Mouse (Mus musculus): ENCODE results near the gene Gtf2ird2. TPM values are rescaled to one million over a fixed set of nuclear protein-coding genes. Genes with fewer than 3 reads are reported as not detected.

Gene Gtf2ird2
- total and polyA plus RNA-seq, 3 experiments: 3.6 to 4.6 TPM; not detected in 1

DNA sequence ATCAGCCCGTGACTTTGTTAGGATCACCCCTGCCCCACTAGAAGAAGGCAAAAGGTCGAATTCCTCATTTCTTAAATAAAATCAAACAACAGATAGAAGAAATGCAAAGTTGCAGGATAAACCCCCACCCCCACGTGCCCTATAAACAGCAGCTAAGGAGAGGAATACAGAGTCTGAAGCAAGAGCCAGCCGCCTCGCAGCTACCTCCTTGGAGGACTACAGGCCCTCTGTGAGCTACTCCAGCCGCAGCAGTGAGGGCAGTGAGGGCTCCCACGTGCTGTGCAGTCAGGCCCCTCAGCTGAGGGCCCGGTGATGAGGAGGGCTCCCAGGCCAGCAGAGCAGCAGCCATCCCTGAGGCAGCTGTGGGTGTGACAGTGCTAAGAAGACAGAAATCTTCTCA lies 89.9 kb downstream of the Gtf2ird2 start:
- Histone ChIP-seq H3K79me2 (ENCODE audit: control insufficient read depth, insufficient read depth, low read length, poor library complexity) (no peaks in the 10 kb centered on the region), H3K36me3 (ENCODE audit: control insufficient read depth in 1 of 2, insufficient read depth in 2 of 2, low read length in 2 of 2) (peaks cover 6 to 15% of the 10 kb centered on the region in 2 experiments), H3K27ac (ENCODE audit: control insufficient read depth, low read depth, low read length) (no peak overlapping the region), H3K9ac (ENCODE audit: control insufficient read depth, low read depth, low read length, poor library complexity, severe bottlenecking) (no peak overlapping the region), H3K4me3 (ENCODE audit: control insufficient read depth in 1 of 2, insufficient read depth in 1 of 2, low read depth in 2 of 2, low read length in 2 of 2) (no peak overlapping the region), H3K27me3 (ENCODE audit: control insufficient read depth in 1 of 2, insufficient read depth in 2 of 2, low read length in 2 of 2) (no peaks in the 10 kb centered on the region), H3K9me3 (replicated peaks; ENCODE audit: insufficient read depth, low read length) (no peaks in the 10 kb centered on the region), H3K4me1 (ENCODE audit: control insufficient read depth in 1 of 2, insufficient read depth in 2 of 2, low read length in 2 of 2) (0 out of 4 replicates have a peak, but pooled peaks cover 0 to 3% of the 10 kb centered on the region in 2 experiments)
- TF ChIP-seq MAX (IDR thresholded peaks at IDR 0.05; ENCODE audit: low read length) (no peak), ZMIZ1 (IDR thresholded peaks at IDR 0.05; ENCODE audit: low read depth, low read length) (no peak), USF1 (IDR thresholded peaks at IDR 0.05; ENCODE audit: low read depth, low read length) (no peak), GATA1 (IDR thresholded peaks at IDR 0.05; ENCODE audit: low read depth, low read length) (no peak), ZKSCAN1 (IDR thresholded peaks at IDR 0.05; ENCODE audit: low read depth, low read length) (no peak), MXI1 (IDR thresholded peaks at IDR 0.05; ENCODE audit: low read depth, low read length) (no peak), POLR2A (IDR thresholded peaks at IDR 0.05; ENCODE audit: control insufficient read depth in 1 of 2, insufficient read depth in 1 of 2, low read depth in 1 of 2, low read length in 2 of 2, poor library complexity in 1 of 2) (no peak), RAD21 (IDR thresholded peaks at IDR 0.05; ENCODE audit: low read depth, low read length) (no peak), RCOR1 (IDR thresholded peaks at IDR 0.05; ENCODE audit: low read depth, low read length) (no peak), CHD1 (IDR thresholded peaks at IDR 0.05; ENCODE audit: low read depth, low read length) (no peak), EP300 (IDR thresholded peaks at IDR 0.05; ENCODE audit: low read depth in 1 of 2, low read length in 2 of 2) (no peak), KAT2A (conservative IDR thresholded peaks at IDR 0.05; ENCODE audit: low read depth, low read length) (no peak), TAL1 (IDR thresholded peaks at IDR 0.05; ENCODE audit: low read length) (no peak), ZC3H11A (IDR thresholded peaks at IDR 0.05; ENCODE audit: low read depth, low read length) (no peak), CHD2 (IDR thresholded peaks at IDR 0.05; ENCODE audit: low read length) (no peak), SMC3 (IDR thresholded peaks at IDR 0.05; ENCODE audit: low read depth, low read length) (no peak), TBP (IDR thresholded peaks at IDR 0.05; ENCODE audit: low read depth, low read length) (no peak)
- DNase-seq (ENCODE audit: low read depth, low spot score): no peak

Other genes starting within 250 kb of the Gtf2ird2 start
- gene Castor2, start 84.3 kb upstream of the Gtf2ird2 start, total RNA-seq (2012; rRNA removed): 0.46 and 0.49 TPM in 2 replicates
- gene Castor2, start 84.3 kb upstream of the Gtf2ird2 start, polyA plus RNA-seq (2012; ENCODE audit: insufficient read depth in 1 of 2, insufficient read length in 2 of 2, low read depth in 1 of 2, low replicate concordance in 2 of 2, missing spikeins in 1 of 2): 1 to 10 TPM in 1 of 2 experiments, not detected in 1; 1.4 TPM
- 54.1 and 59.1 TPM in 2 replicates for gene Rcc1l, start 7.2 kb upstream of the Gtf2ird2 start, total RNA-seq (2012; rRNA removed)
- 10 to 100 TPM in 1 of 2 experiments, not detected in 1; 51.7 TPM for gene Rcc1l, start 7.2 kb upstream of the Gtf2ird2 start, polyA plus RNA-seq (2012; ENCODE audit: insufficient read depth in 1 of 2, insufficient read length in 2 of 2, low read depth in 1 of 2, low replicate concordance in 2 of 2, missing spikeins in 1 of 2)
- 0.58 and 0.59 TPM in 2 replicates for gene Ncf1, start 45.6 kb downstream of the Gtf2ird2 start, total RNA-seq (2012; rRNA removed)
- gene Ncf1, start 45.6 kb downstream of the Gtf2ird2 start, polyA plus RNA-seq (2012; ENCODE audit: insufficient read depth in 1 of 2, insufficient read length in 2 of 2, low read depth in 1 of 2, low replicate concordance in 2 of 2, missing spikeins in 1 of 2): 1 to 10 TPM in 1 of 2 experiments, not detected in 1; 3.3 TPM
- 46.7 and 47.2 TPM in 2 replicates for gene Gtf2i, start 130.7 kb downstream of the Gtf2ird2 start, total RNA-seq (2012; rRNA removed)
- gene Gtf2i, start 130.7 kb downstream of the Gtf2ird2 start, polyA plus RNA-seq (2012; ENCODE audit: insufficient read depth in 1 of 2, insufficient read length in 2 of 2, low read depth in 1 of 2, low replicate concordance in 2 of 2, missing spikeins in 1 of 2): 100 to 1,000 TPM; 128 to 151 TPM

Measured in MEL (cell line).